Mouse (Mus musculus) heart, adult 9 months (tissue): ENCODE results near the gene Slc15a1.
A peak's percentile ranks its signal among the peaks of the same experiment; 100 is the strongest.

Source experiments
- DNase-seq, 2 experiments: peaks; one replicate each; pipeline ENCODE4 v3.0.0; 2022; ENCODE audit warnings: low spot score in 2 of 2

Gene Slc15a1

GRCm38 (mm10) chr14:121492328-121492727, 12.7 kb downstream of the Slc15a1 start:
- no peak for DNase-seq

GRCm38 (mm10) chr14:121485722-121486121, 19.3 kb downstream of the Slc15a1 start:
- DNase-seq, result no peak

- DNase-seq, result no peak
Observed at GRCm38 (mm10) chr14:121484436-121484835, 20.6 kb downstream of the Slc15a1 start.

GRCm38 (mm10) chr14:121482181-121482580, 22.9 kb downstream of the Slc15a1 start:
- no peak for DNase-seq

GRCm38 (mm10) chr14:121481591-121481990, 23.5 kb downstream of the Slc15a1 start:
- DNase-seq, result no peak

- no peak for DNase-seq
Observed at GRCm38 (mm10) chr14:121479096-121479495, 26.0 kb downstream of the Slc15a1 start.

GRCm38 (mm10) chr14:121477925-121478693, 26.9 kb downstream of the Slc15a1 start:
- DNase-seq, result no peak

- no peak for DNase-seq
Observed at GRCm38 (mm10) chr14:121473869-121474268, 31.2 kb downstream of the Slc15a1 start.

GRCm38 (mm10) chr14:121471545-121472121, 33.4 kb downstream of the Slc15a1 start:
- DNase-seq, result no peak

GRCm38 (mm10) chr14:121469601-121470000, 35.5 kb downstream of the Slc15a1 start:
- DNase-seq, result no peak

GRCm38 (mm10) chr14:121467646-121468045, 37.4 kb downstream of the Slc15a1 start:
- DNase-seq, result no peak

- no peak for DNase-seq
Observed at GRCm38 (mm10) chr14:121466501-121466900, 38.6 kb downstream of the Slc15a1 start.

GRCm38 (mm10) chr14:121464318-121464717, 40.7 kb downstream of the Slc15a1 start:
- DNase-seq, result no peak

- DNase-seq, result no peak
Observed at GRCm38 (mm10) chr14:121462756-121463155, 42.3 kb downstream of the Slc15a1 start.

- no peak for DNase-seq
Observed at GRCm38 (mm10) chr14:121460966-121461365, 44.1 kb downstream of the Slc15a1 start.

- DNase-seq, result no peak
Observed at GRCm38 (mm10) chr14:121458521-121458920, 46.5 kb downstream of the Slc15a1 start.

GRCm38 (mm10) chr14:121457536-121457935, 47.5 kb downstream of the Slc15a1 start:
- DNase-seq, result no peak

- DNase-seq, result no peak
Observed at GRCm38 (mm10) chr14:121456416-121457285, 48.4 kb downstream of the Slc15a1 start.

- no peak for DNase-seq
Observed at GRCm38 (mm10) chr14:121455976-121456375, 49.1 kb downstream of the Slc15a1 start.

- peak in 1 of 2 experiments; percentile 34 for DNase-seq
Observed at GRCm38 (mm10) chr14:121455527-121455926, 49.5 kb downstream of the Slc15a1 start.

GRCm38 (mm10) chr14:121453130-121453529, 51.9 kb downstream of the Slc15a1 start:
- DNase-seq, result no peak

GRCm38 (mm10) chr14:121452227-121452626, 52.8 kb downstream of the Slc15a1 start:
- DNase-seq, result no peak
